Mouse (Mus musculus) hematopoietic stem cell, adult 5-6 weeks (primary cell): ENCODE data around the gene Dennd2a. TPM values are rescaled to one million over a fixed set of nuclear protein-coding genes. Genes with fewer than 3 reads are reported as not detected.
A peak's percentile ranks its signal among the peaks of the same experiment; 100 is the strongest.

Source experiments
- ATAC-seq, 2 experiments: fragments of 125-278 bp in 1 of 2; replicated peaks in 1 of 2; 2 replicates each; pipeline ENCODE4 v1.8.0; 2016 to 2017; ENCODE audit warnings: inconsistent platforms in 2 of 2, mild to moderate bottlenecking in 2 of 2, moderate number of reproducible peaks in 2 of 2, low read depth in 1 of 2, moderate TSS enrichment in 1 of 2; ENCODE audit not compliant: low FRiP score in 2 of 2, poor library complexity in 2 of 2, severe bottlenecking in 2 of 2, insufficient read depth in 1 of 2, low TSS enrichment in 1 of 2
- total RNA-seq: library from RNA; stranded (forward); fragments of 172-1452, 232-1000 nt; gene quantifications from 2 replicates; pipeline ENCODE4 v1.2.3, GENCODE M21; 2017

The Dennd2a gene
- total RNA-seq, 1 experiment from 2014 or later, result 1.0 TPM

- ATAC-seq, result peak in 1 of 2 experiments; percentile 34; a peak in 1 of 4 replicates
These were observed 141.9 kb downstream of the Dennd2a start for GRCm38 (mm10) chr6:39415762-39416161.

GRCm38 (mm10) chr6:39414106-39414505 is 143.6 kb downstream of the Dennd2a start:
- no peak for ATAC-seq

Other genes starting within 250 kb of the Dennd2a start
- 5.0 and 8.9 TPM in 2 replicates for gene Slc37a3, start 180.2 kb downstream of the Dennd2a start, total RNA-seq
- 1.9 and 3.9 TPM in 2 replicates for gene Rab19, start 176.7 kb downstream of the Dennd2a start, total RNA-seq
- gene Mkrn1, start 137.4 kb downstream of the Dennd2a start, total RNA-seq, result 62.3 and 65.8 TPM in 2 replicates
- gene Adck2, start 16.0 kb upstream of the Dennd2a start, total RNA-seq, result 15.7 and 24.0 TPM in 2 replicates
- gene Gm42420, start 27.9 kb upstream of the Dennd2a start, total RNA-seq, result 6.9 TPM in 1 of 2 replicates, not detected in the other
- 55.3 and 60.3 TPM in 2 replicates for gene Ndufb2, start 34.7 kb upstream of the Dennd2a start, total RNA-seq
- gene Braf, start 167.6 kb upstream of the Dennd2a start, total RNA-seq, result 17.5 and 21.6 TPM in 2 replicates